Mouse (Mus musculus) urinary bladder, postnatal 14 days (tissue): ENCODE results near the gene Aga.
"Not testable (repeated sequence)": the region's sequence is repeated elsewhere in the genome, so short reads cannot be mapped to it uniquely, and the experiment has no call there.

Experiments
- DNase-seq: peaks from one replicate; pipeline ENCODE4 v3.0.0; 2021; ENCODE audit warnings: low spot score

Aga gene

GRCm38 (mm10) chr8:53511551-53512127 lies at the start of gene Aga:
TSS of gene Aga (plus strand) at chr8:53511727.
- peak; percentile 89 for DNase-seq

GRCm38 (mm10) chr8:53489063-53489462 lies 22.5 kb upstream of the Aga start:
- no peak for DNase-seq

GRCm38 (mm10) chr8:53496216-53496615 lies 15.3 kb upstream of the Aga start:
- no peak for DNase-seq

GRCm38 (mm10) chr8:53496885-53497326 lies 14.6 kb upstream of the Aga start:
- no peak for DNase-seq

GRCm38 (mm10) chr8:53538049-53538448 lies 26.5 kb downstream of the Aga start:
- not testable (repeated sequence) for DNase-seq

GRCm38 (mm10) chr8:53539585-53539984 lies 28.1 kb downstream of the Aga start:
- no peak for DNase-seq

GRCm38 (mm10) chr8:53562441-53563040 lies 51.0 kb downstream of the Aga start:
- no peak for DNase-seq

- no peak for DNase-seq
These were observed 54.7 kb downstream of the Aga start for GRCm38 (mm10) chr8:53566223-53566622.
